Mouse (Mus musculus) c-Kit-positive CD71-negative TER-119-negative erythroid progenitor cells, embryonic 14.5 days (primary cell): ENCODE data around the gene Immp2l.

Source experiments
- DNase-seq: peaks from one replicate; pipeline ENCODE4 v3.0.0-alpha.2; 2013; ENCODE audit warnings: low read depth

Gene Immp2l

DNA sequence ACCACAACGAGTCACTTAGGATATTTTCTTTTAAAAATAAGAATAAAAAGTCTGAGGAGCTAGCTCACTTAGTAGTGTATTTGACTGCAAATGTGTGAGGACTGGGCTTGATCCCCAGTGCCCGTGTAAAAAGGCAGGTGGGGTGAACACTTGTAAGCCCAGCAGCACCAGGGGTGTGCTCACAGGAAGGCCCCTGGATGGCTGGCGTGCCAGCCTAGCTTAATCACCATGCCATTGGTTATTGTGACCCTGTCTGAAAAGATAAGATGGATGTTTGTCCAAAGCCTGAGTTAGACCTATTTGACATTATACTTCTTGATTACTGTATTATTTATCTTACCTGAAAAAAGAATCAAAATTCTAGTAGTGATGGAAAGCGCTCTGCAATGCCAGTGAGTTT lies 161.2 kb downstream of the Immp2l start:
- DNase-seq, result no peak

GRCm38 (mm10) chr12:41185509-41185908 lies 161.6 kb downstream of the Immp2l start:
- no peak for DNase-seq

DNA sequence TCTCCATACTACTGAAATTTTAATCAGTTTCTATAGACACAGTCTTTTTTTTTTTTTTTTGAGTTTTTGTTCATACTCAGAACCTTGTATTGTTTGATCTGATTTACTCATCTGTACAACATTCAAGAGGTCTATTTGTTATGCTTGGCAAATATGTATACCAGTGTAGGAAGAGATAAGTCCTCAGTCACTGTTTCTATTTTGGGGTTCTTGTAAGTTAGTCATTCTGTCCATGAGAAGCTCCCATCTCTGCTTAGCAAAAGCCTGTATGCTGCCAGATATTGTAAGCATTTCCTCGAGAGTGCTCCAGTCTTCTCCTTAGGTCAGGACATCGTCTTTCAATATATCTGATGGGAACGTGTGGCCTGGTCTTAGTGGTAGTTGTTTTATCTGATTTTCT lies 168.9 kb downstream of the Immp2l start:
- no peak for DNase-seq

DNA sequence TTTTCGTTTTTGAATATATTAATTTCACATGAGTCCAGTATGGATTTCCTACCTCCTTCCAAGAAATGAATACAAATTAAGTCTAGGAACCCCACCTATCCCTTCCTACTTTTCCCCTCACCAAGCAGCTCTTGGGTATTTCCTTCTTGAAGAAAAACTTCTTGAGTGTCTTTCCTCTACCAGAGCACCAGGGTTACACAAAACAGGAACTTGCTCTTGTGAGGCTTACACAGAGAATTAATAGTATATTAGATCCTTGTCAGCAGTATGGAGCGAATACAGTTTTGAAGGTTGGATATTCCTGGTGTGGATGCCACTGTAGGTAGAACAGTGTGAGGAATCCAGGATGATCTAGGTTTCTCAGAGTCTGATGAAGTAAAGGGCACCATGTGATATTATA lies 172.5 kb downstream of the Immp2l start:
- no peak for DNase-seq

GRCm38 (mm10) chr12:41215186-41215585 lies 191.3 kb downstream of the Immp2l start:
- DNase-seq, result no peak

GRCm38 (mm10) chr12:41221893-41222292 lies 198.0 kb downstream of the Immp2l start:
- no peak for DNase-seq

- no peak for DNase-seq
Measured at GRCm38 (mm10) chr12:41223686-41224085, 199.8 kb downstream of the Immp2l start.

DNA sequence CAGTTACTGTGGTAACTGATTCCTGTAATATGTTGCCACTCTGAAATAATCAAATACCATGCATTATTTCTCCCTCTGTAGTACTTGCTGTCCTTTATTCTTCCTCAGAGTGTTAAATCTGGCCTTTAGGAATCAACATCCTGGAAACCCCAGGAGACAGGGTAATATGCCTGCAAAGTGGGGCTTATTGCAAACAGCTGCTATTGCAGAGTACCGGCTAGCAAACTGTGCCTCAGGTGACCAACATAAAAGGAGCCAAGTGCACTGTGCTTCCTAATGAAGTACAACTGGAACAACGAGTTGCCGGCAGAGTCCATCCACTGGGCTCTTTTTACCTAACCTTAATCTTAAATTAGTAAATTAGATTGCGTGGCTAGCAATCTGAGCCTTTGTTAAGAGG lies 200.6 kb downstream of the Immp2l start:
- DNase-seq, result no peak

DNA sequence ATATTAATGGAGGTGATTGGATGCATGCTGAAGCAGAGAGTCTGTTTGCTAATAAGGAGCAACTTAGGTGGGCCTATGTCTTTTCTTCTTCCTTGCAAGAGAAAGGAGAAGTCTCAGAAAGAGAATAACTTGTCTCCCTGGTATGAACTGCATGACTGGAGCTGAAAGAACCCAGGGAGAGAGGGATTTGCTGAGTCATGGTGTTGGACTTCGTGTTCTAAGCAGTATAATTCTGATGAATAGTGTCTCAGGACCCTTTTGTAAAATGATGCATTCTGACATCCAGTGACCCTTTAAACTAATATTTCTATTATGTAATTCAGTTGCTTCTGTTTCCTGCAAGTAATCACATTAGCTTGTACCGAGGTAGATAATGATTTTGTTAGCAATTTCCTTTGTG lies 208.1 kb downstream of the Immp2l start:
- no peak for DNase-seq

DNA sequence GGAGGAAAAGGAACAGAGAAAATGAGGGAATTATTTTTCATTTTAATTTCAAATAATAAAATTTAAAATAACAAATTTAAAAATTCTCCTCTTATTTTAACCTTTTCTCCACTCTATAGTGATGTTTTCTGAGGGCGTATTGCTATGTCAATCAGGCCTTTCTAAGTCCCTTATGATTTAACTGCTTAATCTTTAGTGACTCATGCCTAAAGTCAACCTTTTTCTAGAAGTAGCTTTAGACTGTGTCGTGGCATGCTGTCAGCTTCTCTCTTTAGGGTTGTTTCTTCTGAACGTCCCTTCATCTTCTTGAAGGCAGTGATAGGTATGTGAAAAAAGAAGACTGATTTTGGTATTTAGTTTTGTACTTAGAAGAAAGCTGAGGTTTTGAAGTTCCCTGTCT lies 214.0 kb downstream of the Immp2l start:
- DNase-seq, result no peak

DNA sequence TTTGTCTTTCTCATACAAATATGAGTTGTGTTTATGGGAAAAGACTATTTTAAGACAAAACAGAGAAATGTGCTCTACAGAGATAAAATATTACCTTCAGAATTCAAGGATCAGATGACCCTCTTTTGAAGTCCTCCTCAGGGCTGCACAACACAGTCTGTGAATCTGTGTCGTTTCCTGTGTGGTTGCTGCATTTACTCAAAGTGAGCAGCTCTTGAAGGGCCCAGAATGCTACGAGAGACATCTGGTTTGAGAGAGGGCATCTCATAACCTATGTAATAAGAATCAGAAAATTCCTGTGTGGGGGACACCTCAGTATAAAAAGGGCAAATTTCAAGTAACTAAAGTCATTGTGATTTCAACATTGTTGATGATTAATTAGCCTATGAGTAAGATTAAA lies 217.3 kb downstream of the Immp2l start:
- no peak for DNase-seq

GRCm38 (mm10) chr12:41248254-41248653 lies 224.4 kb downstream of the Immp2l start:
- DNase-seq, result no peak

GRCm38 (mm10) chr12:41250123-41250522 lies 226.2 kb downstream of the Immp2l start:
- no peak for DNase-seq

GRCm38 (mm10) chr12:41257905-41258304 lies 234.0 kb downstream of the Immp2l start:
- no peak for DNase-seq

GRCm38 (mm10) chr12:41259608-41260007 lies 235.7 kb downstream of the Immp2l start:
- no peak for DNase-seq

DNA sequence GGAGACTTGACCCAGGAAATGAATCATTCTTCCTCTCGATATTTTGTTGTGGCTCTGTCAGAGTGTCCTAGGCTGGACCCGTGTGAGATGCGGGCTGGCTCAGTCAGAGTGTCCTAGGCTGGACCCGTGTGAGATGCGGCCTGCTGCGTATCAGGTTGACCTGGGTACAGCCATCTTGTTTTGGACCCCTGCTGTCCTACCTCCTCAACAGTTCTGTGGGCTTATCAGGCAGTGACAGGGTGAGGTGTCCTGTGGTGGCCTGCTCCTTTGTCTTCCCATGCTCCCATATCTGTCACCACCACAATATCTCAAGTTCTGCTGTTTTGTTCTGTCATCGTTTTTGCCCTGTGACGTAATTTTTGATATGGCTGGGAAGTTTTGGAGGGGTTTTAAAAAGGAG lies 250.2 kb downstream of the Immp2l start:
- peak; percentile 5 for DNase-seq

GRCm38 (mm10) chr12:41275361-41275760 lies 251.5 kb downstream of the Immp2l start:
- DNase-seq, result no peak

DNA sequence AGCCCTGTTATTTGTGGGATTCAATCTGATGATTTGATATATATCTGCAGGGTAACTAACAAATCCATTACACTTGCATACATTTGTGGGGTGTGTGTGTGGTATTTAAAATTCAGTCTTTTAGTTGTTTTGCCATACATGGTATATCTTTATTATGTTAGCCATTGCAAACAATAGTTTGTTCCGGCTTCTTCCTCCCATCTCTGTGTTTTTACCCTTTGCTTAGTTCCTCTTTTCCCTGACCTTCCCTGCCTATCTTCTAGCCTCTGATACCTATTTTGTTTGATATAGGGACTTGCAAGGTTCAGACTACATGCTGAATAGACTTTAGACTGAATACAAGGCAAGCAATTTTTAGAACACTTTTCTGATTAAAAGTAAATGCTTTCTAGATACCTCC lies 254.0 kb downstream of the Immp2l start:
- DNase-seq, result no peak

- no peak for DNase-seq
Measured at GRCm38 (mm10) chr12:41289047-41289446, 265.2 kb downstream of the Immp2l start.

GRCm38 (mm10) chr12:41307015-41307414 lies 283.1 kb downstream of the Immp2l start:
- no peak for DNase-seq

- DNase-seq, result no peak
Measured at GRCm38 (mm10) chr12:41308726-41309680, 285.1 kb downstream of the Immp2l start.

- no peak for DNase-seq
Measured at GRCm38 (mm10) chr12:41313391-41313790, 289.5 kb downstream of the Immp2l start.

DNA sequence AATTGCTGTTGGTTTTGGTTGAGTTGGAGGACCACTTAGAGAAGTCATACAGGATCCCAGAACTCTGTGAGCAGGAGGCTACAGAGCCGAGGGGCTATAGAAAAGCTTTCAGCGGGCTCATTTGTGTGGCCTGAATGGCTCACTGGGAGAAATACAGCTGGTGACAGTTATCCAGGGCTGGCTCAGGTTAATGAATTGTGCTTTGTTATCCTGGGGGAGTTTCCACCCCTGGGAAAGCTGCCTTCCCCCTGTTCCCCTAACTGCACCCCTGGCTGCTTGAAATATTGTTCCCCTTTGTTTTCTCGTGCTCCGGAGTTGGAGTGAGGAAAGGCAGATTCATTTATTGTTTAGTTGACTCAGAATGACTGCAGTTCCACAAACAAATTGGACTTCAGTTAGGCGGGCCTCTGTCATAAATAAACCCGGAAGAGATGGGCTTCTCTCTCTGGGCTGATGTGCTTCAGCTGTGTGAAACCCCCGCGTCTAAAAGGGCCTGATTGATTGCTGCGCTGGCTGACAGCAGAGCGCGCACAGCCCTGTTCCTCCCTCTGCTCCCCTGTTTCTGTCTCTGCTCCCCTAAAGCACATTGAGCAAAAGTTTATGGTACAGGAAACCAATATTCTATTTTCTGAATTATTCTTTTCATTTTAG lies 291.0 kb downstream of the Immp2l start:
- DNase-seq, result no peak
